Mouse (Mus musculus): ENCODE measurements around the gene Dhx36. TPM values are rescaled to one million over a fixed set of nuclear protein-coding genes. Genes with fewer than 3 reads are reported as not detected.

Gene Dhx36
- total and polyA plus RNA-seq, 2 experiments, result 2.7 to 24.5 TPM

- DNase-seq (ENCODE audit: extremely low read depth, low read depth, low spot score), result peak; percentile 64
- H3K4me3 ChIP-seq (ENCODE audit: insufficient read depth, low read depth, low read length), result no peak overlapping the region
- no peak overlapping the region for H3K9ac ChIP-seq (ENCODE audit: low read depth, low read length)
- H3K4me1 ChIP-seq (ENCODE audit: control insufficient read depth, insufficient read depth, low read length), result no peaks in the 10 kb centered on the region; the same call in 1 of the 2 replicates
- no peaks in the 10 kb centered on the region for H3K79me2 ChIP-seq (ENCODE audit: control insufficient read depth, insufficient read depth, low read length)
- 0 out of 2 replicates have a peak overlapping the region, but pooled peaks have one; percentile 4 for H3K27ac ChIP-seq (replicated peaks; ENCODE audit: insufficient read depth, low read depth, low read length)
- peaks cover 50% of the 10 kb centered on the region for H3K36me3 ChIP-seq (ENCODE audit: control insufficient read depth, insufficient read depth, low read length)
- H3K27me3 ChIP-seq (ENCODE audit: control insufficient read depth, insufficient read depth, low read length), result no peaks in the 10 kb centered on the region
- TF ChIP-seq CTCF (IDR thresholded peaks at IDR 0.05; ENCODE audit: low read depth, low read length), result peak; percentile 67
- no peak for TF ChIP-seq POLR2A (IDR thresholded peaks at IDR 0.05; ENCODE audit: extremely low read depth, insufficient read depth, low read length)
- 42% methylated on average over 6 of the region's 6 CpGs for WGBS
These were observed 48.4 kb downstream of the Dhx36 start for GRCm38 (mm10) chr3:62458284-62459013.

- H3K9ac ChIP-seq (ENCODE audit: low read depth, low read length), result no peak overlapping the region
- TF ChIP-seq POLR2A (IDR thresholded peaks at IDR 0.05; ENCODE audit: extremely low read depth, insufficient read depth, low read length) (no peak), CTCF (IDR thresholded peaks at IDR 0.05; ENCODE audit: low read depth, low read length) (no peak)
- peaks cover 48% of the 10 kb centered on the region for H3K36me3 ChIP-seq (ENCODE audit: control insufficient read depth, insufficient read depth, low read length)
- no peak overlapping the region for H3K27ac ChIP-seq (replicated peaks; ENCODE audit: insufficient read depth, low read depth, low read length)
- H3K4me1 ChIP-seq (ENCODE audit: control insufficient read depth, insufficient read depth, low read length), result no peaks in the 10 kb centered on the region; the same call in 1 of the 2 replicates
- 100% methylated on average over 1 of the region's 1 CpGs for WGBS
- no peaks in the 10 kb centered on the region for H3K27me3 ChIP-seq (ENCODE audit: control insufficient read depth, insufficient read depth, low read length)
- DNase-seq (ENCODE audit: extremely low read depth, low read depth, low spot score), result no peak
- no peaks in the 10 kb centered on the region for H3K79me2 ChIP-seq (ENCODE audit: control insufficient read depth, insufficient read depth, low read length)
- no peak overlapping the region for H3K4me3 ChIP-seq (ENCODE audit: insufficient read depth, low read depth, low read length)
These were observed 51.0 kb downstream of the Dhx36 start for GRCm38 (mm10) chr3:62455854-62456253.

GRCm38 (mm10) chr3:62454096-62454495 lies 52.7 kb downstream of the Dhx36 start:
- H3K9ac ChIP-seq (ENCODE audit: low read depth, low read length), result no peak overlapping the region
- TF ChIP-seq CTCF (IDR thresholded peaks at IDR 0.05; ENCODE audit: low read depth, low read length) (no peak), POLR2A (IDR thresholded peaks at IDR 0.05; ENCODE audit: extremely low read depth, insufficient read depth, low read length) (no peak)
- DNase-seq (ENCODE audit: extremely low read depth, low read depth, low spot score), result no peak
- 64% methylated on average over 3 of the region's 3 CpGs for WGBS
- H3K27me3 ChIP-seq (ENCODE audit: control insufficient read depth, insufficient read depth, low read length), result no peaks in the 10 kb centered on the region
- no peaks in the 10 kb centered on the region for H3K79me2 ChIP-seq (ENCODE audit: control insufficient read depth, insufficient read depth, low read length)
- no peak overlapping the region for H3K4me3 ChIP-seq (ENCODE audit: insufficient read depth, low read depth, low read length)
- H3K4me1 ChIP-seq (ENCODE audit: control insufficient read depth, insufficient read depth, low read length), result no peaks in the 10 kb centered on the region; the same call in 1 of the 2 replicates
- peaks cover 40% of the 10 kb centered on the region for H3K36me3 ChIP-seq (ENCODE audit: control insufficient read depth, insufficient read depth, low read length)
- H3K27ac ChIP-seq (replicated peaks; ENCODE audit: insufficient read depth, low read depth, low read length), result no peak overlapping the region

GRCm38 (mm10) chr3:62452961-62453360 lies 53.8 kb downstream of the Dhx36 start:
- Histone ChIP-seq H3K27ac (replicated peaks; ENCODE audit: insufficient read depth, low read depth, low read length) (no peak overlapping the region), H3K79me2 (ENCODE audit: control insufficient read depth, insufficient read depth, low read length) (no peaks in the 10 kb centered on the region), H3K27me3 (ENCODE audit: control insufficient read depth, insufficient read depth, low read length) (no peaks in the 10 kb centered on the region), H3K4me1 (ENCODE audit: control insufficient read depth, insufficient read depth, low read length) (no peaks in the 10 kb centered on the region), H3K9ac (ENCODE audit: low read depth, low read length) (no peak overlapping the region), H3K36me3 (ENCODE audit: control insufficient read depth, insufficient read depth, low read length) (peaks cover 37% of the 10 kb centered on the region), H3K4me3 (ENCODE audit: insufficient read depth, low read depth, low read length) (no peak overlapping the region)
- no peak for TF ChIP-seq CTCF (IDR thresholded peaks at IDR 0.05; ENCODE audit: low read depth, low read length)
- TF ChIP-seq POLR2A (IDR thresholded peaks at IDR 0.05; ENCODE audit: extremely low read depth, insufficient read depth, low read length), result no peak
- no peak for DNase-seq (ENCODE audit: extremely low read depth, low read depth, low spot score)
- 77% methylated on average over 4 of the region's 4 CpGs for WGBS

- no peaks in the 10 kb centered on the region for H3K4me1 ChIP-seq (ENCODE audit: control insufficient read depth, insufficient read depth, low read length)
- no peak overlapping the region for H3K9ac ChIP-seq (ENCODE audit: low read depth, low read length)
- no peak overlapping the region for H3K4me3 ChIP-seq (ENCODE audit: insufficient read depth, low read depth, low read length)
- no peaks in the 10 kb centered on the region for H3K79me2 ChIP-seq (ENCODE audit: control insufficient read depth, insufficient read depth, low read length)
- H3K27me3 ChIP-seq (ENCODE audit: control insufficient read depth, insufficient read depth, low read length), result no peaks in the 10 kb centered on the region
- DNase-seq (ENCODE audit: extremely low read depth, low read depth, low spot score), result no peak
- no peak overlapping the region for H3K27ac ChIP-seq (replicated peaks; ENCODE audit: insufficient read depth, low read depth, low read length)
- WGBS, result 86% methylated on average over 4 of the region's 4 CpGs
- H3K36me3 ChIP-seq (ENCODE audit: control insufficient read depth, insufficient read depth, low read length), result peaks cover 42% of the 10 kb centered on the region
- TF ChIP-seq CTCF (IDR thresholded peaks at IDR 0.05; ENCODE audit: low read depth, low read length) (peak; percentile 25), POLR2A (IDR thresholded peaks at IDR 0.05; ENCODE audit: extremely low read depth, insufficient read depth, low read length) (no peak)
These were observed 56.8 kb downstream of the Dhx36 start for GRCm38 (mm10) chr3:62449871-62450496.

GRCm38 (mm10) chr3:62447151-62447550 lies 59.7 kb downstream of the Dhx36 start:
- Histone ChIP-seq H3K4me1 (ENCODE audit: control insufficient read depth, insufficient read depth, low read length) (no peaks in the 10 kb centered on the region), H3K27me3 (ENCODE audit: control insufficient read depth, insufficient read depth, low read length) (no peaks in the 10 kb centered on the region), H3K27ac (replicated peaks; ENCODE audit: insufficient read depth, low read depth, low read length) (no peak overlapping the region), H3K36me3 (ENCODE audit: control insufficient read depth, insufficient read depth, low read length) (peaks cover 30% of the 10 kb centered on the region), H3K4me3 (ENCODE audit: insufficient read depth, low read depth, low read length) (no peak overlapping the region), H3K9ac (ENCODE audit: low read depth, low read length) (no peak overlapping the region), H3K79me2 (ENCODE audit: control insufficient read depth, insufficient read depth, low read length) (no peaks in the 10 kb centered on the region)
- WGBS, result 62% methylated on average over 8 of the region's 8 CpGs
- DNase-seq (ENCODE audit: extremely low read depth, low read depth, low spot score), result no peak
- TF ChIP-seq CTCF (IDR thresholded peaks at IDR 0.05; ENCODE audit: low read depth, low read length) (no peak), POLR2A (IDR thresholded peaks at IDR 0.05; ENCODE audit: extremely low read depth, insufficient read depth, low read length) (no peak)
